Mouse (Mus musculus): Measurements from ENCODE around the gene Dlg2. TPM values are rescaled to one million over a fixed set of nuclear protein-coding genes. Genes with fewer than 3 reads are reported as not detected.

Dlg2 gene
- polyA plus RNA-seq, 1 experiment: 1.7 TPM

- Histone ChIP-seq H3K4me3 (ENCODE audit: extremely low read depth, insufficient read depth, insufficient read length) (no peak overlapping the region), H3K27me3 (ENCODE audit: control insufficient read depth, insufficient read depth, low read length) (no peaks in the 10 kb centered on the region), H3K27ac (ENCODE audit: insufficient read depth, low read length) (no peak overlapping the region), H3K4me1 (ENCODE audit: control insufficient read depth, insufficient read depth, insufficient read length) (no peaks in the 10 kb centered on the region), H3K36me3 (ENCODE audit: control insufficient read depth, insufficient read depth, low read length) (no peaks in the 10 kb centered on the region)
- WGBS: 76% methylated on average over 2 of the region's 2 CpGs
- TF ChIP-seq POLR2A (IDR thresholded peaks at IDR 0.05; ENCODE audit: low read depth, low read length) (no peak), CTCF (IDR thresholded peaks at IDR 0.05; ENCODE audit: extremely low read depth, insufficient read depth, insufficient read length, insufficient replicate concordance) (no peak)
- no peak for DNase-seq (ENCODE audit: low read depth in 1 of 2, low spot score in 2 of 2)
Observed at GRCm38 (mm10) chr7:92308168-92308567, 1831.7 kb downstream of the Dlg2 start.

- no peaks in the 10 kb centered on the region for H3K36me3 ChIP-seq (ENCODE audit: control insufficient read depth, insufficient read depth, low read length)
- TF ChIP-seq POLR2A (IDR thresholded peaks at IDR 0.05; ENCODE audit: low read depth, low read length) (no peak), CTCF (IDR thresholded peaks at IDR 0.05; ENCODE audit: extremely low read depth, insufficient read depth, insufficient read length, insufficient replicate concordance) (no peak)
- no peak overlapping the region for H3K4me3 ChIP-seq (ENCODE audit: extremely low read depth, insufficient read depth, insufficient read length)
- no peaks in the 10 kb centered on the region for H3K4me1 ChIP-seq (ENCODE audit: control insufficient read depth, insufficient read depth, insufficient read length)
- H3K27me3 ChIP-seq (ENCODE audit: control insufficient read depth, insufficient read depth, low read length): no peaks in the 10 kb centered on the region
- DNase-seq (ENCODE audit: low read depth in 1 of 2, low spot score in 2 of 2): no peak
- WGBS: 93% methylated on average over 6 of the region's 6 CpGs
- H3K27ac ChIP-seq (ENCODE audit: insufficient read depth, low read length): no peak overlapping the region
Observed at GRCm38 (mm10) chr7:92316389-92316788, 1839.9 kb downstream of the Dlg2 start.

- Histone ChIP-seq H3K4me1 (ENCODE audit: control insufficient read depth, insufficient read depth, insufficient read length) (no peaks in the 10 kb centered on the region), H3K27ac (ENCODE audit: insufficient read depth, low read length) (no peak overlapping the region), H3K4me3 (ENCODE audit: extremely low read depth, insufficient read depth, insufficient read length) (no peak overlapping the region), H3K27me3 (ENCODE audit: control insufficient read depth, insufficient read depth, low read length) (no peaks in the 10 kb centered on the region), H3K36me3 (ENCODE audit: control insufficient read depth, insufficient read depth, low read length) (no peaks in the 10 kb centered on the region)
- no peak for TF ChIP-seq POLR2A (IDR thresholded peaks at IDR 0.05; ENCODE audit: low read depth, low read length)
- no peak for TF ChIP-seq CTCF (IDR thresholded peaks at IDR 0.05; ENCODE audit: extremely low read depth, insufficient read depth, insufficient read length, insufficient replicate concordance)
- DNase-seq (ENCODE audit: low read depth in 1 of 2, low spot score in 2 of 2): no peak
- 86% methylated on average over 1 of the region's 1 CpGs for WGBS
Observed at GRCm38 (mm10) chr7:92319469-92319868, 1843.0 kb downstream of the Dlg2 start.

- Histone ChIP-seq H3K27me3 (ENCODE audit: control insufficient read depth, insufficient read depth, low read length) (no peaks in the 10 kb centered on the region), H3K36me3 (ENCODE audit: control insufficient read depth, insufficient read depth, low read length) (no peaks in the 10 kb centered on the region), H3K27ac (ENCODE audit: insufficient read depth, low read length) (no peak overlapping the region), H3K4me3 (ENCODE audit: extremely low read depth, insufficient read depth, insufficient read length) (no peak overlapping the region), H3K4me1 (ENCODE audit: control insufficient read depth, insufficient read depth, insufficient read length) (no peaks in the 10 kb centered on the region)
- no peak for DNase-seq (ENCODE audit: low read depth in 1 of 2, low spot score in 2 of 2)
- TF ChIP-seq POLR2A (IDR thresholded peaks at IDR 0.05; ENCODE audit: low read depth, low read length) (no peak), CTCF (IDR thresholded peaks at IDR 0.05; ENCODE audit: extremely low read depth, insufficient read depth, insufficient read length, insufficient replicate concordance) (no peak)
Observed at GRCm38 (mm10) chr7:92320181-92320580, 1843.7 kb downstream of the Dlg2 start.

GRCm38 (mm10) chr7:92321786-92322185 lies 1845.3 kb downstream of the Dlg2 start:
- H3K36me3 ChIP-seq (ENCODE audit: control insufficient read depth, insufficient read depth, low read length): no peaks in the 10 kb centered on the region
- H3K27me3 ChIP-seq (ENCODE audit: control insufficient read depth, insufficient read depth, low read length): no peaks in the 10 kb centered on the region
- 87% methylated on average over 2 of the region's 2 CpGs for WGBS
- no peak for DNase-seq (ENCODE audit: low read depth in 1 of 2, low spot score in 2 of 2)
- no peaks in the 10 kb centered on the region for H3K4me1 ChIP-seq (ENCODE audit: control insufficient read depth, insufficient read depth, insufficient read length)
- H3K27ac ChIP-seq (ENCODE audit: insufficient read depth, low read length): no peak overlapping the region
- TF ChIP-seq CTCF (IDR thresholded peaks at IDR 0.05; ENCODE audit: extremely low read depth, insufficient read depth, insufficient read length, insufficient replicate concordance) (no peak), POLR2A (IDR thresholded peaks at IDR 0.05; ENCODE audit: low read depth, low read length) (no peak)
- no peak overlapping the region for H3K4me3 ChIP-seq (ENCODE audit: extremely low read depth, insufficient read depth, insufficient read length)

- Histone ChIP-seq H3K27me3 (ENCODE audit: control insufficient read depth, insufficient read depth, low read length) (no peaks in the 10 kb centered on the region), H3K4me3 (ENCODE audit: extremely low read depth, insufficient read depth, insufficient read length) (no peak overlapping the region), H3K27ac (ENCODE audit: insufficient read depth, low read length) (no peak overlapping the region), H3K4me1 (ENCODE audit: control insufficient read depth, insufficient read depth, insufficient read length) (no peaks in the 10 kb centered on the region), H3K36me3 (ENCODE audit: control insufficient read depth, insufficient read depth, low read length) (no peaks in the 10 kb centered on the region)
- WGBS: 91% methylated on average over 13 of the region's 13 CpGs
- DNase-seq (ENCODE audit: low read depth in 1 of 2, low spot score in 2 of 2): no peak
- TF ChIP-seq POLR2A (IDR thresholded peaks at IDR 0.05; ENCODE audit: low read depth, low read length): no peak
- TF ChIP-seq CTCF (IDR thresholded peaks at IDR 0.05; ENCODE audit: extremely low read depth, insufficient read depth, insufficient read length, insufficient replicate concordance): no peak
Observed at GRCm38 (mm10) chr7:92322342-92323069, 1846.0 kb downstream of the Dlg2 start.

- H3K4me3 ChIP-seq (ENCODE audit: extremely low read depth, insufficient read depth, insufficient read length): no peak overlapping the region
- 45% methylated on average over 4 of the region's 4 CpGs for WGBS
- H3K4me1 ChIP-seq (ENCODE audit: control insufficient read depth, insufficient read depth, insufficient read length): no peaks in the 10 kb centered on the region
- no peak for DNase-seq (ENCODE audit: low read depth in 1 of 2, low spot score in 2 of 2)
- TF ChIP-seq CTCF (IDR thresholded peaks at IDR 0.05; ENCODE audit: extremely low read depth, insufficient read depth, insufficient read length, insufficient replicate concordance) (no peak), POLR2A (IDR thresholded peaks at IDR 0.05; ENCODE audit: low read depth, low read length) (no peak)
- no peaks in the 10 kb centered on the region for H3K27me3 ChIP-seq (ENCODE audit: control insufficient read depth, insufficient read depth, low read length)
- no peak overlapping the region for H3K27ac ChIP-seq (ENCODE audit: insufficient read depth, low read length)
- H3K36me3 ChIP-seq (ENCODE audit: control insufficient read depth, insufficient read depth, low read length): no peaks in the 10 kb centered on the region
Observed at GRCm38 (mm10) chr7:92323710-92324109, 1847.2 kb downstream of the Dlg2 start.
